Mouse (Mus musculus) midbrain, embryonic 15.5 days (tissue): ENCODE results near the gene Tubal3. TPM values are rescaled to one million over a fixed set of nuclear protein-coding genes. Genes with fewer than 3 reads are reported as not detected.
"Not testable (repeated sequence)": the region's sequence is repeated elsewhere in the genome, so short reads cannot be mapped to it uniquely, and the experiment has no call there.

ENCODE experiments used
- ATAC-seq: fragments of 200-750 bp; cut with Nextera tagmentation; replicated peaks from 2 replicates; pipeline ENCODE4 v1.8.0; 2017; ENCODE audit warnings: moderate TSS enrichment
- H3K27ac ChIP-seq: fragments of 300-500 bp; sonication (generic); 2 replicates; pipeline ENCODE4 v1.5.1; 2015; ENCODE audit warnings: mild to moderate bottlenecking, inconsistent platforms
- H3K27me3 ChIP-seq: fragments of 300-500 bp; sonication (generic); replicated peaks from 2 replicates; pipeline ENCODE4 v1.6.1; 2015; ENCODE audit warnings: inconsistent platforms
- H3K36me3 ChIP-seq: fragments of 300-500 bp; sonication (generic); replicated peaks from 2 replicates; pipeline ENCODE4 v1.6.1; 2015; ENCODE audit warnings: inconsistent platforms
- H3K4me1 ChIP-seq: fragments of 300-500 bp; sonication (generic); 2 replicates; pipeline ENCODE4 v1.6.1; 2015; ENCODE audit warnings: inconsistent platforms
- H3K4me2 ChIP-seq: fragments of 300-500 bp; sonication (generic); 2 replicates; pipeline ENCODE4 v1.6.1; 2015; ENCODE audit warnings: inconsistent platforms, mild to moderate bottlenecking, moderate library complexity
- H3K4me3 ChIP-seq: fragments of 300-500 bp; sonication (generic); 2 replicates; pipeline ENCODE4 v1.5.1; 2015; ENCODE audit warnings: mild to moderate bottlenecking, inconsistent platforms
- H3K9ac ChIP-seq: fragments of 300-500 bp; sonication (generic); 2 replicates; pipeline ENCODE4 v1.6.1; 2015; ENCODE audit warnings: mild to moderate bottlenecking, inconsistent platforms
- H3K9me3 ChIP-seq: fragments of 300-500 bp; sonication (generic); 2 replicates; pipeline ENCODE4 v1.6.1; 2016; ENCODE audit warnings: inconsistent platforms
- WGBS: fragments of 180-500 bp; shearing (Covaris S2); methylation state at CpG from one replicate; pipeline ENCODE4 v1.1.7; 2015; ENCODE audit warnings: mixed read lengths; 5-methylcytosine and 5-hydroxymethylcytosine counted together
- polyA plus RNA-seq: library from polyadenylated mRNA; unstranded; fragments of >200 nt; fragmentation: Nextera tagmentation; extraction: Ambion mirVana; gene quantifications from 2 replicates; pipeline ENCODE4 v1.2.1, GENCODE M21; 2015

The Tubal3 gene
- polyA plus RNA-seq, 1 experiment from 2014 or later, result not detected

- Histone ChIP-seq H3K4me1 (peaks cover 5% of the 10 kb centered on the region), H3K27ac (no peak overlapping the region), H3K36me3 (no peaks in the 10 kb centered on the region), H3K9ac (no peak overlapping the region), H3K4me2 (no peak overlapping the region), H3K27me3 (no peaks in the 10 kb centered on the region), H3K4me3 (no peak overlapping the region), H3K9me3 (no peaks in the 10 kb centered on the region)
- ATAC-seq, result no peak
- 80% methylated on average over 8 of the region's 8 CpGs for WGBS
Observed at GRCm38 (mm10) chr13:3894549-3894948, 23.5 kb upstream of the Tubal3 start.

DNA sequence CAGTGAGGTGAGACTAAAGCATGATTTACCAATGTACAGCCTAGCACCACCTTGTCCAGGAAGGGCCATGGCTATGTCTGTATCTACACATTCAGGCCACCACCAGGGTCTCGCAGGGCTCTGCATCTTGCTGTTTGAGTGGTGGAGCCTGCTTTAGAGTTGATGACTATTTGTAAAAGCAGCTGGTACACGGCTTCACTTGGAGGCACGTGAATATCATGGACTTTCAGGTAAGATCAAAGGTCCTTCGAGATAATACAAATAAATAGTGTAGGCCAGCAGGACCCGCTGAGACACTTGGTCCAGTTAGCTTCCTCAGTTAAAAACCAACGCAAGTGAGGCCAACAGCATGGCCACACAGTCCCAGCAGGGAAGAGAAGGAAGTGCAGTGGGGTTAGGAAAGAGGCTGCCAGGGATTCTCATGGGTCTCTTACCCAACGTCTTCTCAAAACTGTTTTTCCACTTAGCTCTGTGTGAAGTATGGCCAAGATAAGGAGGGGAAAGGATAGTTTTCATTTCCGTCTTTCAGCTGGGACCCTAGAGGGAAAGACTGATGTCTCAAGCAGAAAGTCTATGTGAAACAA is 22.6 kb upstream of the Tubal3 start:
- 85% methylated on average over 8 of the region's 8 CpGs for WGBS
- Histone ChIP-seq H3K27ac (no peak overlapping the region), H3K4me1 (peaks cover 5% of the 10 kb centered on the region), H3K9ac (no peak overlapping the region), H3K27me3 (no peaks in the 10 kb centered on the region), H3K9me3 (no peaks in the 10 kb centered on the region), H3K4me2 (no peak overlapping the region), H3K36me3 (no peaks in the 10 kb centered on the region), H3K4me3 (no peak overlapping the region)
- ATAC-seq, result no peak

DNA sequence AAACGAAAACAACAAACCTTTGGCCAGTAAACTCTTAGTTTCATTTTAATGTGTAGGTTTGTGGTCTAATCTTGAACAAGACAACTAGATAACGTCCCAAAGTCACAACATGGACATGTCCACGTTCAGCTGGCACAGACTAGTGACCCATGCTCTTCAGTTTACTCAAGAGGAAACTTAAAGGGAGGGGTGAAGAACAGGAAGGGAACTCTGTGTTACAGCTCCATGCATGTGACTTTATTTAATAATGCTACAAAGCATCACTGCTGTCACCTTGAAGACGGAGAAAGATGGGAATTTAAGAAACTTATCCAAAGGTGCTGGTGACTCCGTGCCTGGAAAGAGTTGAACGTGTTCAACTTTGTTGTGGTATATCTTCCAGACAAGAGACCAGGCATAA is 22.0 kb upstream of the Tubal3 start:
- no peaks in the 10 kb centered on the region for H3K9me3 ChIP-seq
- no peak overlapping the region for H3K4me2 ChIP-seq
- ATAC-seq, result no peak
- H3K27ac ChIP-seq, result no peak overlapping the region
- no peak overlapping the region for H3K9ac ChIP-seq
- no peaks in the 10 kb centered on the region for H3K36me3 ChIP-seq
- WGBS, result 93% methylated on average over 6 of the region's 6 CpGs
- H3K4me3 ChIP-seq, result no peak overlapping the region
- H3K27me3 ChIP-seq, result no peaks in the 10 kb centered on the region
- peaks cover 5% of the 10 kb centered on the region for H3K4me1 ChIP-seq

DNA sequence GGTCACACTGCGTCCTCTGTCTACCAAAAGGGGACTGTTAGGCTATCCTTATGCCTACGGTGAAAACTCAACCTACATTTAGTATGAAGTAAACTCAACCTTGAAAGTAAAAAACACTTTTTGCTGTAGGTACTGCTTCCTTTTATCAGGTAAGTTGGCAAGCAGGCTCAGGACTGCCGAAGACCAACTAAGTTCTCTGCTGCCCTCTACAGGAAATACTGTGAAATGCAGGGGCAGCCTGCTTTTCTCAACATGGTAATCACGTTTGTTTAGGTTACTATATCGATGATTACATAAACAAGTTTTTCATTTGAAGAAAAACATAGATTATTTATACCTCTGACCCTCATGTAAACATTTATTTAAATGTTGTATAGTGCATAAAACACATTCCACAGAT is 21.2 kb upstream of the Tubal3 start:
- no peak overlapping the region for H3K4me3 ChIP-seq
- H3K9me3 ChIP-seq, result no peaks in the 10 kb centered on the region
- H3K27me3 ChIP-seq, result no peaks in the 10 kb centered on the region
- no peak for ATAC-seq
- H3K4me1 ChIP-seq, result peaks cover 5% of the 10 kb centered on the region
- H3K27ac ChIP-seq, result no peak overlapping the region
- 40% methylated on average over 5 of the region's 5 CpGs for WGBS
- H3K4me2 ChIP-seq, result no peak overlapping the region
- H3K9ac ChIP-seq, result no peak overlapping the region
- no peaks in the 10 kb centered on the region for H3K36me3 ChIP-seq

DNA sequence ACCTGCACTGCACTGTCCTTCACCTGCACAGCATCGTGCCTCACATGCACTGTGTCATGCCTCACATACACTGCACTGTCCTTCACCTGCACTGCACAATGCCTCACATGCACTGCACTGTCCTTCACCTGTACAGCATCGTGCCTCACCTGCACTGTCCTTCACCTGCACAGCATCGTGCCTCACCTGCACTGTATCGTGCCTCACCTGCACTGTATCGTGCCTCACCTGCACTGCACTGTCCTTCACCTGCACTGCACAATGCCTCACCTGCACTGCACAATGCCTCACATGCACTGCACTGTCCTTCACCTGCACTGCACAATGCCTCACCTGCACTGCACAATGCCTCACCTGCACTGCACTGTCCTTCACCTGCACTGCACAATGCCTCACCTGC is 19.9 kb upstream of the Tubal3 start:
- not testable (repeated sequence) for H3K4me3 ChIP-seq, H3K27me3 ChIP-seq, H3K9ac ChIP-seq, H3K27ac ChIP-seq, H3K4me2 ChIP-seq, ATAC-seq, H3K4me1 ChIP-seq, H3K36me3 ChIP-seq, H3K9me3 ChIP-seq
- 96% methylated on average over 5 of the region's 5 CpGs for WGBS

DNA sequence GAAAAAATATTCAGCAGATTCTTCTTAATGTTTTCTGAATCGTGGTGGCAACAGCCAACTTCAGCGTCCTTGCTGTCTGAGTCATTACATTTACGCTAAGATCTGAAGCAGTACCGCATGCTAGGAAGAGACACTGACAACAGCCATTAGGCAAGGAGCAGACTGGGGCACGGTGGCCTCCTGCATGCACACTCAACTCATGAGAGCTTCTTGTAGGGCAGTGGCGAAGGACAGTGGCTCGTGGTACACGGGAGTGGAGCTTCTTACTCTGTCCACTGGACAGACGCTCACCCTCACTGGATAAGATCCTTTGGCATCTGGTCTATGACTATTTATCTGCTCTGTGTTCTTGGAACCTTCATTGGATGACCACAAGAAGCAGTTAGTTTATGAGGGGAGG is 18.8 kb upstream of the Tubal3 start:
- Histone ChIP-seq H3K36me3 (no peaks in the 10 kb centered on the region), H3K4me2 (no peak overlapping the region), H3K27ac (no peak overlapping the region), H3K9ac (no peak overlapping the region), H3K4me1 (no peaks in the 10 kb centered on the region), H3K9me3 (no peaks in the 10 kb centered on the region), H3K4me3 (no peak overlapping the region), H3K27me3 (no peaks in the 10 kb centered on the region)
- no peak for ATAC-seq
- 94% methylated on average over 9 of the region's 9 CpGs for WGBS

- H3K36me3 ChIP-seq, result no peaks in the 10 kb centered on the region
- WGBS, result 78% methylated on average over 6 of the region's 6 CpGs
- H3K4me2 ChIP-seq, result no peak overlapping the region
- H3K9me3 ChIP-seq, result no peaks in the 10 kb centered on the region
- no peak overlapping the region for H3K4me3 ChIP-seq
- no peak for ATAC-seq
- H3K27me3 ChIP-seq, result no peaks in the 10 kb centered on the region
- H3K4me1 ChIP-seq, result no peaks in the 10 kb centered on the region
- H3K9ac ChIP-seq, result no peak overlapping the region
- H3K27ac ChIP-seq, result no peak overlapping the region
Observed at GRCm38 (mm10) chr13:3907151-3907696, 10.8 kb upstream of the Tubal3 start.

GRCm38 (mm10) chr13:3908262-3908661 is 9.8 kb upstream of the Tubal3 start:
- H3K9ac ChIP-seq, result no peak overlapping the region
- no peaks in the 10 kb centered on the region for H3K4me1 ChIP-seq
- no peaks in the 10 kb centered on the region for H3K36me3 ChIP-seq
- ATAC-seq, result no peak
- no peaks in the 10 kb centered on the region for H3K27me3 ChIP-seq
- H3K9me3 ChIP-seq, result no peaks in the 10 kb centered on the region
- H3K4me3 ChIP-seq, result no peak overlapping the region
- no peak overlapping the region for H3K27ac ChIP-seq
- H3K4me2 ChIP-seq, result no peak overlapping the region
- 86% methylated on average over 4 of the region's 4 CpGs for WGBS

DNA sequence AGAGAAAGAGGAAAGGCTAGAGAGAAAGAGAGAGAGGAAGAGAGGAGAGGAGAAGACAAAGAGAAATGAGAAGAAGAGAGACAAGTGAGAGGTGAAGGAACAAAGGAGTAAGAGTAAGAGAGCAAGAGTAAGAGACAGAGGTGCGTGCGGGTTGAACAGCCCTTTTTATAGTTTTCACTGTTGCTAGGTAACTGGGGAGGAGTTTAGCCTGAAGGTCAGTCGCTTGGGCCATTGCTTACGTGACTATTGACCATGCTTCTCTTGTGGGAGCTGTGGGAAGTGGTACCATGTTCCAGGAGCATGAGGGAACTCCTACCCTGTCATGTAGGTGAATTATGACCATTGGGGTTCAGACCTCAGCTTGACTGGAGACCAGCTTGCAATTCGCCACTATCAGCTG is 7.7 kb upstream of the Tubal3 start:
- Histone ChIP-seq H3K9me3 (no peaks in the 10 kb centered on the region), H3K4me2 (no peak overlapping the region), H3K27me3 (no peaks in the 10 kb centered on the region), H3K4me3 (no peak overlapping the region), H3K4me1 (no peaks in the 10 kb centered on the region), H3K36me3 (no peaks in the 10 kb centered on the region), H3K9ac (no peak overlapping the region), H3K27ac (no peak overlapping the region)
- no peak for ATAC-seq
- WGBS, result 77% methylated on average over 5 of the region's 5 CpGs

- Histone ChIP-seq H3K27me3 (no peaks in the 10 kb centered on the region), H3K4me2 (no peak overlapping the region), H3K36me3 (no peaks in the 10 kb centered on the region), H3K27ac (no peak overlapping the region), H3K9me3 (no peaks in the 10 kb centered on the region), H3K4me3 (no peak overlapping the region), H3K4me1 (peaks cover 10% of the 10 kb centered on the region; the same call in 1 of the 2 replicates), H3K9ac (no peak overlapping the region)
- 93% methylated on average over 4 of the region's 4 CpGs for WGBS
- ATAC-seq, result no peak
Observed at GRCm38 (mm10) chr13:3913504-3913903, 4.6 kb upstream of the Tubal3 start.

GRCm38 (mm10) chr13:3924483-3924882 is 6.4 kb downstream of the Tubal3 start:
- H3K27ac ChIP-seq, result no peak overlapping the region
- H3K4me3 ChIP-seq, result no peak overlapping the region
- 88% methylated on average over 5 of the region's 5 CpGs for WGBS

GRCm38 (mm10) chr13:3925632-3926031 is 7.6 kb downstream of the Tubal3 start:
- no peak overlapping the region for H3K4me3 ChIP-seq

More at GRCm38 (mm10) chr13:3924483-3924882, 6.4 kb downstream of the Tubal3 start:
- Histone ChIP-seq H3K4me2 (no peak overlapping the region), H3K9ac (no peak overlapping the region), H3K4me1 (no peaks in the 10 kb centered on the region), H3K36me3 (no peaks in the 10 kb centered on the region), H3K27me3 (no peaks in the 10 kb centered on the region), H3K9me3 (no peaks in the 10 kb centered on the region)
- no peak for ATAC-seq

DNA sequence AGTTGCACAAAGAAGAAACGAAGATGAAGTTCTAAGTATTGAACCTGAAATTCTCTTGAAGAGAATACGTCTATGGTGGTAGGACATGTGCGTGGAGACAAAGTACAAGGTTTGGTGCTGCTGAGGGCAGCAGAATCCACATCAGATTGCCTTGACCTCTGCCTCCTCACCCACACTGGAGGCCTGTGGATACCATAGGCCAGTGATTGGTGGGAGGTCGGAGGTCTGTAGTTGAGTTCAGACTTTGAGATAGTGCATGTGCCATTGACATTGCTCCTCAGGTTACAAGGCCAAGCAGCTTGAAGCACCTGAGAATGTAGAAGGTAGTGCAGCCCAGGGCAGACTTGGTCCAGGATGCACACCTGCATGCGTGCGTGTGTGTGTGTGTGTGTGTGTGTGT is 8.0 kb downstream of the Tubal3 start:
- ATAC-seq, result no peak
- no peaks in the 10 kb centered on the region for H3K36me3 ChIP-seq
- H3K9ac ChIP-seq, result no peak overlapping the region
- H3K4me2 ChIP-seq, result no peak overlapping the region
- H3K27me3 ChIP-seq, result no peaks in the 10 kb centered on the region
- H3K9me3 ChIP-seq, result no peaks in the 10 kb centered on the region
- 91% methylated on average over 6 of the region's 6 CpGs for WGBS
- no peaks in the 10 kb centered on the region for H3K4me1 ChIP-seq
- H3K4me3 ChIP-seq, result no peak overlapping the region
- no peak overlapping the region for H3K27ac ChIP-seq

More at GRCm38 (mm10) chr13:3925632-3926031, 7.6 kb downstream of the Tubal3 start:
- H3K4me1 ChIP-seq, result no peaks in the 10 kb centered on the region
- H3K36me3 ChIP-seq, result no peaks in the 10 kb centered on the region
- H3K27ac ChIP-seq, result no peak overlapping the region
- H3K9ac ChIP-seq, result no peak overlapping the region
- H3K9me3 ChIP-seq, result no peaks in the 10 kb centered on the region
- H3K4me2 ChIP-seq, result no peak overlapping the region
- H3K27me3 ChIP-seq, result no peaks in the 10 kb centered on the region
- WGBS, result 85% methylated on average over 6 of the region's 6 CpGs
- no peak for ATAC-seq
